Mouse (Mus musculus): ENCODE results near the gene Dbx2.

DNA sequence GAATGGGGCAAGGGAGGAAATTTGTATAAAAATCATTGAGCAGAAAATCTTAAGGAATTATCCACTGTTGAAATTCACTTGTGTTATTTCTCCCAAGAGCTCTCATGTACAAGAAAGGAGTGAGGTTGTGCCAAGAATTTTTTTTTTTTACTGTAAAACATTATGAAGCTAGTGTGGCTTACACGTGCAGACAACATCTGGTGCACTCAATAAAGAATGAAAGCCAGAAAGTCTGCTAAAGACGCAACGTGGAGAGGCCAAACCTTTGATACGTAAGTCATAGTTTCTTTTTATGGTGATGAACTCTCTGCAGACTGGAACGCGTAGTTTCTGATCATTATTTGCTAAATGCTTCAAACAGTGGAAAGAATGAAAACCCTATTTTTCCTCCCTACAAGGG lies 54.6 kb downstream of the Dbx2 start:
- TF ChIP-seq POLR2A (IDR thresholded peaks at IDR 0.05; ENCODE audit: low read depth, low read length) (no peak), CTCF (IDR thresholded peaks at IDR 0.05; ENCODE audit: extremely low read depth, insufficient read depth, insufficient read length, insufficient replicate concordance) (no peak)

Data from spleen, adult 2 months (tissue).